Mouse (Mus musculus) layer of hippocampus, postnatal 14 days (tissue): ENCODE results near the gene Zbtb9. TPM values are rescaled to one million over a fixed set of nuclear protein-coding genes. Genes with fewer than 3 reads are reported as not detected.

Experiments
- DNase-seq, 2 experiments: peaks; one replicate each; pipeline ENCODE4 v3.0.0; 2021 to 2022; ENCODE audit warnings: low spot score in 2 of 2, mixed read lengths in 1 of 2
- total RNA-seq, 2 experiments: library from RNA; stranded (reverse); gene quantifications; 2 replicates each; pipeline ENCODE4 v1.2.3; 2021

Zbtb9 gene
- total RNA-seq, 2 experiments from 2014 or later = 11.7 to 14.1 TPM

GRCm38 (mm10) chr17:27011167-27011566 lies 38.2 kb downstream of the Zbtb9 start:
- no peak for DNase-seq

GRCm38 (mm10) chr17:27011998-27012672 lies 39.2 kb downstream of the Zbtb9 start:
- no peak for DNase-seq

- no peak for DNase-seq
Observed at GRCm38 (mm10) chr17:27012909-27013308, 39.9 kb downstream of the Zbtb9 start.

- peak; percentile 80 to 88 for DNase-seq
Observed at GRCm38 (mm10) chr17:27017564-27018499, 44.9 kb downstream of the Zbtb9 start.

- peak; percentile 57 to 60 for DNase-seq
Observed at GRCm38 (mm10) chr17:27018555-27019196, 45.7 kb downstream of the Zbtb9 start.

GRCm38 (mm10) chr17:27021076-27021475 lies 48.1 kb downstream of the Zbtb9 start:
- DNase-seq = no peak

- no peak for DNase-seq
Observed at GRCm38 (mm10) chr17:27021736-27022135, 48.8 kb downstream of the Zbtb9 start.

- DNase-seq = no peak
Observed at GRCm38 (mm10) chr17:27023342-27023741, 50.4 kb downstream of the Zbtb9 start.

GRCm38 (mm10) chr17:27025326-27025902 lies 52.4 kb downstream of the Zbtb9 start:
- no peak for DNase-seq

GRCm38 (mm10) chr17:27025951-27026350 lies 53.0 kb downstream of the Zbtb9 start:
- DNase-seq = no peak

GRCm38 (mm10) chr17:27027460-27028283 lies 54.7 kb downstream of the Zbtb9 start:
- no peak for DNase-seq

GRCm38 (mm10) chr17:27028284-27028795 lies 55.4 kb downstream of the Zbtb9 start:
- peak; percentile 90 to 91 for DNase-seq

GRCm38 (mm10) chr17:27028909-27029308 lies 55.9 kb downstream of the Zbtb9 start, which contains the start of gene Bak1:
TSS of gene Bak1 (minus strand) at chr17:27029009.
- DNase-seq = no peak

GRCm38 (mm10) chr17:27029431-27029830 lies 56.5 kb downstream of the Zbtb9 start:
- DNase-seq = no peak

GRCm38 (mm10) chr17:27030896-27031295 lies 57.9 kb downstream of the Zbtb9 start:
- no peak for DNase-seq

- DNase-seq = no peak
Observed at GRCm38 (mm10) chr17:27032328-27032727, 59.4 kb downstream of the Zbtb9 start.

GRCm38 (mm10) chr17:27032869-27033268 lies 59.9 kb downstream of the Zbtb9 start:
- DNase-seq = peak; percentile 73 to 74

GRCm38 (mm10) chr17:27036465-27036864 lies 63.5 kb downstream of the Zbtb9 start:
- DNase-seq = no peak

- no peak for DNase-seq
Observed at GRCm38 (mm10) chr17:27038335-27039050, 65.5 kb downstream of the Zbtb9 start.
